Mouse (Mus musculus): ENCODE measurements around the gene Homez.

DNA sequence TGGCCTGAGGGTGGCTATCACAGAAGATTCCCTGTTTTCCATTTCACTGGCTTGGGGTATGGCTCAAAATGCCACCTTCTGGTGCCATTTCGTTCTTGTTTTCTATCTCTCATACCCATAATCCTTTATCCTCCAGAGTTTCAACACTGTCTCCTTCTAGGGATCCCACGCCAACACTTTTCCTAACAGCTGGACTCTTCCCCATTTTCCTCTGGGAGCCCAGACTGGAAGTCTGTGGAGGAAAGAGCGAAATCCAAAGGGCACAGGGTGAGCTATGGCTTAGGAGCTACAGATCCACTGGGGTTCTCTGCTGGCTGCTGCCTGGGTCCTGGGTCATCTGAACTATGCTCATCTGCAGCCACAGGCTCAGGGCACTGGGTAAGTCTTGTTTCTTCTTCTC lies 3.4 kb upstream of the Homez start:
- TF ChIP-seq CTCF (IDR thresholded peaks at IDR 0.05; ENCODE audit: borderline replicate concordance, insufficient read depth, low read depth, low read length) (no peak), POLR2A (IDR thresholded peaks at IDR 0.05; ENCODE audit: borderline replicate concordance, insufficient read depth, low read length) (no peak)

All from cerebellum, adult 2 months (tissue).